14 mouse cellular contexts compared by ENCODE assay signal in the genomic region with DNA sequence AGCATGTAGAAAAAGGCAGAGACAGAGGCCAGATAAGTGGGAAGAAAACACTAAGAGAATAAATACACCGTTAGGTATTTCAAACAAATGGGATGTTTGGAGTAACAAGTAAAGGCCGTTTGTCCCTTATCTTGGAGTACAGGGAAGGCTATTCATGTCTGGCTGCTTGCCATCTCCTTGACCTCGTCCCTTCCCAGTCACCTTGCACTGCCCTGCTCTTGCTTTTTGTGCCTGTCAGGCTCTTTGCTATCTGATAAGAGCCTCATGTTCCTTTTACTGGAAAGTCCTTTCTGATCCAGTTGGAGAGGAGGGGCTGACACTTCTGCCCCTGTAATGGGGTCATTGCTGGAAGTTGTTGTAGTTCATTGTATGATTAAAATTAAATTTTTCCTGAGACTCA.
DNase-seq lines count a peak whose midpoint lies in the region; ATAC-seq and TF ChIP-seq lines count a peak whose summit lies in the region.
"Had no signal": no experiment of that assay in that cellular context is flagged by ENCODE, and none has a peak within 500 bp of the region (broad histone marks: within the 10 kb centered on the region; RNA-seq: fewer than 3 reads in every experiment).

No protein-coding gene starts in this region.

- WGBS in kidney, embryonic 14.5 days: 54% methylated on average over 3 of the region's 3 CpGs
- WGBS in heart, embryonic 14.5 days: 0% methylated on average over 3 of the region's 3 CpGs
- 17% methylated on average over 3 of the region's 3 CpGs for WGBS in lung, adult 2 months

- no peak overlapping the region for H3K27ac ChIP-seq in kidney, embryonic 14.5 days (ENCODE audit: low read depth, low read length)
- peak overlapping the region; percentile 14 to 29; a peak in 2 of 4 replicates for H3K27ac ChIP-seq in heart, embryonic 14.5 days (replicated peaks in 1 of 2; ENCODE audit: control insufficient read depth in 1 of 2, insufficient read depth in 1 of 2, low read depth in 2 of 2, low read length in 2 of 2)
- H3K27ac ChIP-seq: liver, embryonic 14.5 days; midbrain, embryonic 12.5 days; neural tube, embryonic 12.5 days; stomach, embryonic 15.5 days had no signal

- H3K36me3 ChIP-seq in kidney, embryonic 14.5 days (ENCODE audit: control insufficient read depth, insufficient read depth, low read length): no peaks in the 10 kb centered on the region
- H3K36me3 ChIP-seq in heart, embryonic 14.5 days (ENCODE audit: control insufficient read depth, insufficient read depth, low read length): no peaks in the 10 kb centered on the region
- H3K36me3 ChIP-seq: midbrain, embryonic 12.5 days; neural tube, embryonic 12.5 days; stomach, embryonic 15.5 days had no signal

- no peak for TF ChIP-seq CTCF in lung, adult 2 months (IDR thresholded peaks at IDR 0.05; ENCODE audit: insufficient read depth, low read length)

- DNase-seq in kidney, adult 11 months: peak; percentile 3
- DNase-seq in lung, adult 2 months: peak; percentile 26
- DNase-seq in testis, postnatal 14 days (ENCODE audit: low spot score): peak; percentile 82
- no peak for DNase-seq in adipocyte (ENCODE audit: low spot score)
- DNase-seq in right cerebral cortex, postnatal 14 days: no peak
- no peak for DNase-seq in cerebellum, adult 9-11 months
- DNase-seq: cerebellum, postnatal 10 days had no signal

- H3K27me3 ChIP-seq in kidney, embryonic 14.5 days (ENCODE audit: control insufficient read depth, insufficient read depth, low read length): no peaks in the 10 kb centered on the region
- H3K27me3 ChIP-seq in heart, embryonic 14.5 days (ENCODE audit: control insufficient read depth, insufficient read depth, low read length): no peaks in the 10 kb centered on the region
- H3K27me3 ChIP-seq: midbrain, embryonic 12.5 days; neural tube, embryonic 12.5 days; stomach, embryonic 15.5 days had no signal

- H3K4me2 ChIP-seq in kidney, embryonic 14.5 days (replicated peaks; ENCODE audit: low read depth, low read length): no peak overlapping the region
- H3K4me2 ChIP-seq in heart, embryonic 14.5 days (ENCODE audit: low read length): no peak overlapping the region
- H3K4me2 ChIP-seq: midbrain, embryonic 12.5 days; neural tube, embryonic 12.5 days; stomach, embryonic 15.5 days had no signal

- H3K4me3 ChIP-seq in kidney, embryonic 14.5 days (ENCODE audit: low read length): no peak overlapping the region
- no peak overlapping the region for H3K4me3 ChIP-seq in heart, embryonic 14.5 days (ENCODE audit: control insufficient read depth in 1 of 2, insufficient read depth in 1 of 2, low read depth in 1 of 2, low read length in 2 of 2)
- no peak overlapping the region for H3K4me3 ChIP-seq in lung, adult 2 months (replicated peaks; ENCODE audit: extremely low read depth, low read depth, low read length)
- H3K4me3 ChIP-seq: midbrain, embryonic 12.5 days; neural tube, embryonic 12.5 days; stomach, embryonic 15.5 days had no signal

- ATAC-seq in kidney, embryonic 14.5 days (ENCODE audit: low FRiP score, low TSS enrichment): no peak
- no peak for ATAC-seq in heart, embryonic 14.5 days (ENCODE audit: insufficient number of reproducible peaks, insufficient read depth, low FRiP score, low read depth)
- ATAC-seq: forebrain, embryonic 14.5 days had no signal

- no peak overlapping the region for H3K9ac ChIP-seq in kidney, embryonic 14.5 days (ENCODE audit: low read depth, low read length)
- no peak overlapping the region for H3K9ac ChIP-seq in heart, embryonic 14.5 days (ENCODE audit: low read length)
- H3K9ac ChIP-seq: liver, embryonic 14.5 days; midbrain, embryonic 12.5 days; neural tube, embryonic 12.5 days; stomach, embryonic 15.5 days had no signal

- TF ChIP-seq POLR2A in lung, adult 2 months (IDR thresholded peaks at IDR 0.05; ENCODE audit: borderline replicate concordance, extremely low read depth, low read depth, low read length): no peak

- H3K4me1 ChIP-seq in kidney, embryonic 14.5 days (ENCODE audit: control insufficient read depth, insufficient read depth, low read length): no peaks in the 10 kb centered on the region
- H3K4me1 ChIP-seq in heart, embryonic 14.5 days (ENCODE audit: control insufficient read depth in 2 of 2, insufficient read depth in 2 of 2, low read length in 2 of 2): peaks cover 2 to 10% of the 10 kb centered on the region in 2 experiments
- H3K4me1 ChIP-seq in lung, adult 2 months (ENCODE audit: control insufficient read depth, insufficient read depth, low read length): peaks cover 3% of the 10 kb centered on the region; the same call in 1 of the 2 replicates
- H3K4me1 ChIP-seq: midbrain, embryonic 12.5 days; neural tube, embryonic 12.5 days; stomach, embryonic 15.5 days had no signal

- no peaks in the 10 kb centered on the region; the same call in 1 of the 2 replicates for H3K9me3 ChIP-seq in kidney, embryonic 14.5 days (ENCODE audit: control insufficient read depth, low read length)
- no peaks in the 10 kb centered on the region for H3K9me3 ChIP-seq in heart, embryonic 14.5 days (ENCODE audit: control insufficient read depth, low read length)
- H3K9me3 ChIP-seq: stomach, embryonic 15.5 days had no signal

Comparison
In these comparisons a context has a peak if more than half of its experiments do, and no peak if none do; other contexts are left out.
1. DNase-seq: peak in kidney, adult 11 months (single experiment), lung, adult 2 months (single experiment) and testis, postnatal 14 days (single experiment); none in adipocyte (single experiment), right cerebral cortex, postnatal 14 days (single experiment) and cerebellum, adult 9-11 months (single experiment).